Mouse (Mus musculus) liver, embryonic 14.5 days (tissue): ENCODE measurements around the gene Ube2f.

Source experiments
- CTCF ChIP-seq: IDR thresholded peaks from 2 replicates; pipeline ENCODE4 v1.5.1; 2016; ENCODE audit warnings: antibody characterized with exemption, low read depth, control low read depth
- EP300 ChIP-seq: IDR thresholded peaks from 2 replicates; pipeline ENCODE4 v1.6.1; 2016; ENCODE audit warnings: antibody characterized with exemption, low read depth

GRCm38 (mm10) chr1:91211099-91211498 is 39.0 kb upstream of the Ube2f start:
- TF ChIP-seq EP300 (no peak), CTCF (peak; percentile 86)
